ENCODE assay signal across 16 mouse cellular contexts in the genomic region with DNA sequence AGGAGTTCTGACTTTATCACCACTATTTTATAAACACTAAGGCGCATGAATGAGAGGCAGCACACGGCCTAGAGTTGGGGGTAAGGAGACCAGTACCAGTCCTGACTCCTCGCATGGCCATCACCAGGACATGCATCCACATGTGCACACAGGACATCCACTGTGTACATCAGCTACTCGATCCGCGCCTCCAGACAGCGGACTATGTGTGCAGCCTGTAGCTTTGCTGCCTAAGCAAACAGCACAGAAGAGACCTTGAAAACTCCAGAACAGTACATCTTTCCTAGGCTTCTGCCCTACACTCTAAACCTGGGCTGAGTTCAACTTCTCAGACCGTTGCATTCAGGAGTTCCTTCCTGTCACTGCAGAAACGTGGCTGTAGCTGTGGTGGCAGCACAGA.
"Had no signal": no experiment of that assay in that cellular context is flagged by ENCODE, and none has a peak within 500 bp of the region (broad histone marks: within the 10 kb centered on the region; RNA-seq: fewer than 3 reads in every experiment).

No protein-coding gene starts in this region.

- H3K4me3 ChIP-seq: limb, embryonic 15.5 days; liver, embryonic 12.5 days; lung, embryonic 15.5 days; myocyte; neural tube, embryonic 15.5 days had no signal

- ATAC-seq: liver, embryonic 12.5 days had no signal

- H3K4me2 ChIP-seq: limb, embryonic 15.5 days; liver, embryonic 12.5 days; lung, embryonic 15.5 days; midbrain, embryonic 11.5 days; neural tube, embryonic 15.5 days had no signal

- H3K27ac ChIP-seq: kidney, postnatal 0 days; limb, embryonic 15.5 days; liver, embryonic 12.5 days; lung, embryonic 15.5 days; neural tube, embryonic 15.5 days had no signal

- H3K36me3 ChIP-seq: limb, embryonic 15.5 days; liver, embryonic 12.5 days; lung, embryonic 15.5 days; neural tube, embryonic 15.5 days had no signal

- H3K9me3 ChIP-seq: limb, embryonic 15.5 days; liver, embryonic 12.5 days; lung, embryonic 15.5 days; neural tube, embryonic 15.5 days had no signal

- H3K27me3 ChIP-seq: limb, embryonic 15.5 days; liver, embryonic 12.5 days; lung, embryonic 15.5 days; neural tube, embryonic 15.5 days had no signal

- DNase-seq: kidney, adult 11 months; kidney, adult 9 months; kidney, postnatal 36 days; layer of hippocampus, adult 9-11 months; layer of hippocampus, postnatal 36 days; right cerebral cortex, adult 18-20 months; right cerebral cortex, postnatal 25 days; thymus, adult 18-20 months; thymus, postnatal 14 days had no signal

- H3K9ac ChIP-seq: limb, embryonic 15.5 days; liver, embryonic 12.5 days; lung, embryonic 15.5 days; neural tube, embryonic 15.5 days had no signal
